Mouse (Mus musculus) lung, embryonic 14.5 days (tissue): ENCODE data around the gene Mgat4b. TPM values are rescaled to one million over a fixed set of nuclear protein-coding genes. Genes with fewer than 3 reads are reported as not detected.
A peak's percentile ranks its signal among the peaks of the same experiment; 100 is the strongest.

Source experiments
- ATAC-seq: fragments of 200-750 bp; cut with Nextera tagmentation; 2 replicates; pipeline ENCODE4 v1.8.0; 2017; ENCODE audit warnings: mild to moderate bottlenecking, moderate TSS enrichment, moderate library complexity; ENCODE audit not compliant: insufficient read depth
- DNase-seq: peaks from one replicate; pipeline ENCODE4 v3.0.0-alpha.2; 2015
- H3K27ac ChIP-seq: fragments of 300-500 bp; sonication (generic); 2 replicates; pipeline ENCODE4 v1.5.1; 2014; ENCODE audit warnings: low read depth, mild to moderate bottlenecking, moderate library complexity
- H3K27me3 ChIP-seq: fragments of 300-500 bp; sonication (generic); 2 replicates; pipeline ENCODE4 v1.6.1; 2014; ENCODE audit warnings: low read length, control low read depth; ENCODE audit not compliant: insufficient read depth
- H3K36me3 ChIP-seq: fragments of 300-500 bp; sonication (generic); 2 replicates; pipeline ENCODE4 v1.6.1; 2014; ENCODE audit warnings: control low read depth; ENCODE audit not compliant: insufficient read depth
- H3K4me1 ChIP-seq: fragments of 300-500 bp; sonication (generic); 2 replicates; pipeline ENCODE4 v1.6.1; 2014; ENCODE audit warnings: antibody characterized with exemption, control low read depth; ENCODE audit not compliant: insufficient read depth
- H3K4me2 ChIP-seq: fragments of 300-500 bp; sonication (generic); 2 replicates; pipeline ENCODE4 v1.6.1; 2014; ENCODE audit warnings: mild to moderate bottlenecking
- H3K4me3 ChIP-seq: fragments of 300-500 bp; sonication (generic); 2 replicates; pipeline ENCODE4 v1.5.1; 2014; ENCODE audit warnings: low read depth, low read length
- H3K9ac ChIP-seq: fragments of 300-500 bp; sonication (generic); 2 replicates; pipeline ENCODE4 v1.6.1; 2014
- H3K9me3 ChIP-seq: fragments of 300-500 bp; sonication (generic); 2 replicates; pipeline ENCODE4 v1.6.1; 2016; ENCODE audit warnings: low read depth, low read length, control low read depth
- CTCF ChIP-seq: IDR thresholded peaks from 2 replicates; pipeline ENCODE4 v1.5.1; 2016; ENCODE audit warnings: antibody characterized with exemption, low read depth
- WGBS: fragments of 180-500 bp; shearing (Covaris S2); extraction: QIAGEN DNeasy Blood & Tissue Kit; methylation state at CpG from one replicate; pipeline ENCODE4 v1.1.7; 2014; 5-methylcytosine and 5-hydroxymethylcytosine counted together
- polyA plus RNA-seq: library from polyadenylated mRNA; unstranded; fragments of >200 nt; fragmentation: Nextera tagmentation; extraction: Ambion mirVana; gene quantifications from 2 replicates; pipeline ENCODE4 v1.2.1, GENCODE M21; 2014

The Mgat4b gene
- polyA plus RNA-seq, 1 experiment from 2014 or later, result 44.2 TPM

DNA sequence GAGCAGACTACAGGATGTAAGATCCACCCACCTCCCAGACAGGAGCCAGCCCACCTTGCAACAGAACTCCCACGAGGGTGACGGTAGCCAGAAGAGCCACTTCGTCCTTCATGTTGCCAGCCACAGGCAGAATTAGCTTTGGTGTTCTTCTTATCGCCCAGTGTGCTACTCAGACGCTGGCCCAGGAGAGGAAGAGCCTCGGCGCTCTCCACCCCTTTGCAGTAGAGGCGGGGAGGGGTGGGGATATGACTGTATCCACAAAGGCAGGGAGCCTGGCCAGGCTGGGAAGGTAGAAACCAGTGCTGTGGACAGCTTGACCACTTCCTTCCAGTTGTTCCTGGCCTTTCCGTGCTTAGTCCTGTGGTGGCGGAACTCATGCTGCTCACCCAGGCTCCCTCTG, 27.6 kb downstream of the Mgat4b start, which contains the start of gene Ltc4s:
Gene Ltc4s, minus strand, starts transcription at position 293 of the 400 bp plus-strand sequence.
- H3K4me1 ChIP-seq, result no peaks in the 10 kb centered on the region
- DNase-seq (no peak), ATAC-seq (no peak)
- no peaks in the 10 kb centered on the region for H3K9me3 ChIP-seq
- TF ChIP-seq CTCF, result no peak
- H3K4me3 ChIP-seq, result peak within 1 kb of the TSS; percentile 54
- peaks cover 22% of the 10 kb centered on the region for H3K36me3 ChIP-seq
- no peak within 1 kb of the TSS for H3K27ac ChIP-seq
- peaks cover 17% of the 10 kb centered on the region; the same call in 1 of the 2 replicates for H3K27me3 ChIP-seq
- no peak within 1 kb of the TSS for H3K9ac ChIP-seq
- WGBS, result 33% methylated on average over 10 of the region's 10 CpGs
- H3K4me2 ChIP-seq, result peak within 1 kb of the TSS; percentile 97

- Histone ChIP-seq H3K4me2 (no peak overlapping the region), H3K9me3 (no peaks in the 10 kb centered on the region), H3K27ac (no peak overlapping the region), H3K4me3 (no peak overlapping the region), H3K27me3 (peaks cover 17% of the 10 kb centered on the region; the same call in 1 of the 2 replicates), H3K4me1 (no peaks in the 10 kb centered on the region), H3K9ac (no peak overlapping the region), H3K36me3 (peaks cover 14% of the 10 kb centered on the region)
- ATAC-seq (no peak), DNase-seq (no peak)
- WGBS, result 88% methylated on average over 9 of the region's 9 CpGs
- TF ChIP-seq CTCF, result no peak
These were observed 28.4 kb downstream of the Mgat4b start for GRCm38 (mm10) chr11:50238821-50239791.

GRCm38 (mm10) chr11:50240235-50240911, 29.7 kb downstream of the Mgat4b start:
- no peak overlapping the region for H3K4me3 ChIP-seq
- no peaks in the 10 kb centered on the region for H3K9me3 ChIP-seq
- ATAC-seq (no peak), DNase-seq (no peak)
- 0 out of 2 replicates have a peak, but pooled peaks cover 2% of the 10 kb centered on the region for H3K36me3 ChIP-seq
- no peak for TF ChIP-seq CTCF
- H3K4me2 ChIP-seq, result no peak overlapping the region
- WGBS, result 71% methylated on average over 7 of the region's 7 CpGs
- no peak overlapping the region for H3K9ac ChIP-seq
- H3K27me3 ChIP-seq, result peaks cover 17% of the 10 kb centered on the region; the same call in 1 of the 2 replicates
- H3K27ac ChIP-seq, result no peak overlapping the region
- H3K4me1 ChIP-seq, result no peaks in the 10 kb centered on the region

GRCm38 (mm10) chr11:50243926-50244325, 33.2 kb downstream of the Mgat4b start:
- WGBS, result 73% methylated on average over 6 of the region's 6 CpGs
- Histone ChIP-seq H3K9me3 (no peaks in the 10 kb centered on the region), H3K9ac (no peak overlapping the region), H3K27ac (no peak overlapping the region), H3K4me3 (no peak overlapping the region), H3K27me3 (no peaks in the 10 kb centered on the region), H3K36me3 (no peaks in the 10 kb centered on the region), H3K4me2 (no peak overlapping the region), H3K4me1 (no peaks in the 10 kb centered on the region)
- ATAC-seq (no peak), DNase-seq (no peak)
- TF ChIP-seq CTCF, result no peak

- Histone ChIP-seq H3K9me3 (no peaks in the 10 kb centered on the region), H3K36me3 (no peaks in the 10 kb centered on the region), H3K27ac (no peak overlapping the region), H3K4me2 (no peak overlapping the region), H3K4me1 (no peaks in the 10 kb centered on the region), H3K4me3 (no peak overlapping the region), H3K9ac (no peak overlapping the region), H3K27me3 (no peaks in the 10 kb centered on the region)
- DNase-seq (no peak), ATAC-seq (no peak)
- no peak for TF ChIP-seq CTCF
- WGBS, result 66% methylated on average over 5 of the region's 5 CpGs
These were observed 34.6 kb downstream of the Mgat4b start for GRCm38 (mm10) chr11:50245269-50245668.

DNA sequence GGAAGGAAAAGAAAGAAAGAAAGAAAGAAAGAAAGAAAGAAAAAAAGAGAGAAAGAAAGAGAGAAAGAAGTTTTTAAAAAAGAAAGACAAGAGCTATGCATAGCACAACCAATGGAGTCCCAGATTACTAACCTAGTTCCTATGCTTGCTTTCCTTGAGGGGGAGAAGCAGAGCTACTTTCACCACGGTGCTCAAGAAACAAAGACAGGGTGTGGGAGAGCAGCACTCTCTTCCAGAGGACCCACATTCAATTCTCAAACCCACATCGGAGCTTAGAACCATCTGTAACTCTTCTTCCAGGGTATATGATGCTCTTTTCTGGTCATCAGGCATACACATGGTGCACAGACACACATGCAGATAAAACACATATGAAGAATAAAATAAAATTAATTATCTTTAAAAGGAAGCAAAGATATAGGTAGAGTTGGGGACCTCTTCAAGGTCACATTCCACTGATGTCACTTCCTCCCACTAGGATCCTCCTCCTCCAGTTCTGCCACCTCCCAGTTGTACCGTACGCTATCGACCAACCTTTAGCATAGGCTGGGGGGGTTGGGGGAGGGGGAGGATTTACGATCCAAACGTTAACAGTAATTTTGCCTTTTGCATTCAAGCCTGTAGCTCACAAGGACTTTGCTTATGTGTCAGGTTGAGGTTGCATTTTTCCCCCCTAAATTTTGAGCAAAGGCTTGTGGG, 37.9 kb downstream of the Mgat4b start:
- no peak overlapping the region for H3K27ac ChIP-seq
- no peak overlapping the region for H3K4me2 ChIP-seq
- H3K9ac ChIP-seq, result no peak overlapping the region
- WGBS, result 77% methylated on average over 7 of the region's 7 CpGs
- H3K4me3 ChIP-seq, result no peak overlapping the region
- H3K36me3 ChIP-seq, result no peaks in the 10 kb centered on the region
- H3K27me3 ChIP-seq, result no peaks in the 10 kb centered on the region
- DNase-seq, result no peak
- H3K4me1 ChIP-seq, result peaks cover 7% of the 10 kb centered on the region; the same call in 1 of the 2 replicates
- H3K9me3 ChIP-seq, result no peaks in the 10 kb centered on the region
- no peak for TF ChIP-seq CTCF
- ATAC-seq, result no peak
